Mouse (Mus musculus): ENCODE measurements around the gene Engase. TPM values are rescaled to one million over a fixed set of nuclear protein-coding genes. Genes with fewer than 3 reads are reported as not detected.

Gene Engase
- polyA plus RNA-seq, 2 experiments from 2014 or later: 2.3 to 5.1 TPM

GRCm38 (mm10) chr11:118534382-118535092 lies 57.9 kb downstream of the Engase start:
- no peak for ATAC-seq

GRCm38 (mm10) chr11:118538008-118538407 lies 61.4 kb downstream of the Engase start:
- ATAC-seq: no peak

Other genes with a start within 250 kb of the Engase start
- 10 to 100 TPM; 34.7 to 59.5 TPM for gene Cyth1, start 228.2 kb upstream of the Engase start, polyA plus RNA-seq (2017; shearing (Covaris generic))
- 10 to 100 TPM; 21.1 to 33.0 TPM for gene Usp36, start 186.6 kb upstream of the Engase start, polyA plus RNA-seq (2017; shearing (Covaris generic))
- under 1 TPM; 0.32 to 0.52 TPM for gene Cep295nl, start 134.3 kb upstream of the Engase start, polyA plus RNA-seq (2017; shearing (Covaris generic))
- 10 to 100 TPM in 1 of 2 experiments, 1 to 10 TPM in 1; 9.5 to 10.5 TPM for gene Timp2, start 121.1 kb upstream of the Engase start, polyA plus RNA-seq (2017; shearing (Covaris generic))
- 100 to 1,000 TPM in 1 of 2 experiments, 10 to 100 TPM in 1; 93.7 to 163 TPM for gene Lgals3bp, start 74.7 kb upstream of the Engase start, polyA plus RNA-seq (2017; shearing (Covaris generic))
- gene Cant1, start 57.7 kb upstream of the Engase start, polyA plus RNA-seq (2017; shearing (Covaris generic)): 10 to 100 TPM; 12.9 to 13.6 TPM
- not detected for gene C1qtnf1, start 48.6 kb upstream of the Engase start, polyA plus RNA-seq (2017; shearing (Covaris generic))